Mouse (Mus musculus): Measurements from ENCODE around the gene Gm3542.
"Not testable (repeated sequence)": the region's sequence is repeated elsewhere in the genome, so short reads cannot be mapped to it uniquely, and the experiment has no call there.

Gm3542 gene

GRCm38 (mm10) chr14:5334828-5335227, at the start of gene Gm3542:
TSS of gene Gm3542 (minus strand) at chr14:5334928.
- not testable (repeated sequence) for DNase-seq

Data from right cerebral cortex, postnatal 4 days (tissue).